In genomic region chr7:28294481-28294880, GRCm38 (mm10) we compare ENCODE assay signal across 8 mouse cellular contexts. TPM values are rescaled to one million over a fixed set of nuclear protein-coding genes. Genes with fewer than 3 reads are reported as not detected.
A peak's percentile ranks its signal among the peaks of the same experiment; 100 is the strongest.
DNase-seq lines count a peak whose midpoint lies in the region; ATAC-seq and TF ChIP-seq lines count a peak whose summit lies in the region.

No protein-coding gene starts in this region.

- H3K27me3 ChIP-seq in heart, embryonic 11.5 days (ENCODE audit: control insufficient read depth, insufficient read depth, low read length): peaks cover 78% of the 10 kb centered on the region
- H3K27me3 ChIP-seq in liver, adult 2 months (ENCODE audit: control insufficient read depth, insufficient read depth, low read length): peaks cover 15% of the 10 kb centered on the region
- H3K27me3 ChIP-seq in neural tube, embryonic 12.5 days (replicated peaks): peaks cover 59% of the 10 kb centered on the region

- H3K9me3 ChIP-seq in heart, embryonic 11.5 days (replicated peaks; ENCODE audit: control insufficient read depth, low read length): no peaks in the 10 kb centered on the region
- no peaks in the 10 kb centered on the region for H3K9me3 ChIP-seq in neural tube, embryonic 12.5 days

- H3K79me2 ChIP-seq in liver, adult 2 months (ENCODE audit: control insufficient read depth, insufficient read depth, low read length): no peaks in the 10 kb centered on the region

- peak overlapping the region; percentile 79 for H3K4me2 ChIP-seq in heart, embryonic 11.5 days
- H3K4me2 ChIP-seq in neural tube, embryonic 12.5 days (replicated peaks): peak overlapping the region; percentile 85

- TF ChIP-seq CTCF in liver, adult 2 months (IDR thresholded peaks at IDR 0.05; ENCODE audit: low read depth, low read length): no peak

- intact Hi-C loops in heart, postnatal 25 days (cut with DNase I): loop anchor here (10.0 kb wide), 1 partner anchor 240 kb away; the partner anchor contains the start of gene Psmc4

- no peaks in the 10 kb centered on the region for H3K36me3 ChIP-seq in heart, embryonic 11.5 days (ENCODE audit: control insufficient read depth, insufficient read depth, low read length)
- H3K36me3 ChIP-seq in liver, adult 2 months (ENCODE audit: control insufficient read depth, insufficient read depth, low read length): no peaks in the 10 kb centered on the region
- peaks cover 4% of the 10 kb centered on the region; the same call in 1 of the 2 replicates for H3K36me3 ChIP-seq in neural tube, embryonic 12.5 days

- no peak overlapping the region for H3K27ac ChIP-seq in heart, embryonic 11.5 days (ENCODE audit: low read depth, low read length)
- H3K27ac ChIP-seq in liver, adult 2 months (replicated peaks; ENCODE audit: insufficient read depth, low read depth, low read length): no peak overlapping the region
- no peak overlapping the region for H3K27ac ChIP-seq in neural tube, embryonic 12.5 days

- peak overlapping the region; percentile 56; the same call in 1 of the 2 replicates for H3K9ac ChIP-seq in heart, embryonic 11.5 days (ENCODE audit: low read depth, low read length)
- H3K9ac ChIP-seq in liver, adult 2 months (ENCODE audit: low read depth, low read length): no peak overlapping the region; the same call in 1 of the 2 replicates
- H3K9ac ChIP-seq in neural tube, embryonic 12.5 days: peak overlapping the region; percentile 56

- ATAC-seq in heart, embryonic 11.5 days (replicated peaks; ENCODE audit: insufficient number of reproducible peaks, low FRiP score, low TSS enrichment): peak; percentile 46; the same call in 1 of the 2 replicates
- peak; percentile 23; the same call in 1 of the 2 replicates for ATAC-seq in neural tube, embryonic 12.5 days (ENCODE audit: low FRiP score, low read depth)

- peak overlapping the region; percentile 53 for H3K4me3 ChIP-seq in heart, embryonic 11.5 days (ENCODE audit: low read depth, low read length)
- H3K4me3 ChIP-seq in liver, adult 2 months (ENCODE audit: insufficient read depth, low read depth, low read length): peak overlapping the region; percentile 45; the same call in 1 of the 2 replicates
- H3K4me3 ChIP-seq in neural tube, embryonic 12.5 days: peak overlapping the region; percentile 45

- H3K4me1 ChIP-seq in heart, embryonic 11.5 days (ENCODE audit: control insufficient read depth, insufficient read depth, low read length): peaks cover 7% of the 10 kb centered on the region
- H3K4me1 ChIP-seq in liver, adult 2 months (ENCODE audit: control insufficient read depth, insufficient read depth, low read length): no peaks in the 10 kb centered on the region
- peaks cover 44% of the 10 kb centered on the region for H3K4me1 ChIP-seq in neural tube, embryonic 12.5 days

- 8% methylated on average over 59 of the region's 63 CpGs for WGBS in heart, embryonic 11.5 days (ENCODE audit: insufficient replicate concordance)
- 8% methylated on average over 63 of the region's 63 CpGs for WGBS in liver, adult 2 months
- 3% methylated on average over 63 of the region's 63 CpGs for WGBS in neural tube, embryonic 12.5 days

- DNase-seq in heart, postnatal 25 days (ENCODE audit: low spot score): no peak
- peak; percentile 51 to 77 for DNase-seq in cerebellum, postnatal 4 days (ENCODE audit: low spot score in 2 of 2)
- peak; percentile 54 to 66 for DNase-seq in gastrocnemius, postnatal 4 days (ENCODE audit: low spot score in 2 of 2)
- peak; percentile 46 for DNase-seq in kidney, adult 9 months
- no peak for DNase-seq in liver, adult 2 months (ENCODE audit: extremely low read depth, low read depth, low spot score)
- DNase-seq in thymus, postnatal 4 days: peak; percentile 68

- no peak for TF ChIP-seq POLR2A in liver, adult 2 months (IDR thresholded peaks at IDR 0.05; ENCODE audit: extremely low read depth, insufficient read depth, low read length)

RNA-seq across cellular contexts. Expression of gene Selenov, which starts 3.5 kb away (rescaled TPM):
- polyA plus RNA-seq in heart, embryonic 11.5 days (2014; fragmentation: Nextera tagmentation; extraction: Ambion mirVana): not detected in 2 replicates
- not detected for total RNA-seq in heart, postnatal 25 days (2021)
- total RNA-seq in gastrocnemius, postnatal 4 days (2021): not detected
- total RNA-seq in liver, adult 2 months (2014; rRNA removed): not detected in 2 replicates
- not detected in 2 replicates for polyA plus RNA-seq in liver, adult 2 months (2012; rRNA removed)
- polyA plus RNA-seq in neural tube, embryonic 12.5 days (2016; fragmentation: Nextera tagmentation; extraction: Ambion mirVana): 0.68 and 1.1 TPM in 2 replicates

RNA-seq across cellular contexts. Expression of gene Dll3, which starts 7.6 kb away (rescaled TPM):
- polyA plus RNA-seq in heart, embryonic 11.5 days (2014; fragmentation: Nextera tagmentation; extraction: Ambion mirVana): 0.24 and 0.43 TPM in 2 replicates
- not detected for total RNA-seq in heart, postnatal 25 days (2021)
- not detected for total RNA-seq in gastrocnemius, postnatal 4 days (2021)
- total RNA-seq in liver, adult 2 months (2014; rRNA removed): not detected in 2 replicates
- polyA plus RNA-seq in liver, adult 2 months (2012; rRNA removed): not detected in 2 replicates
- 80.4 and 82.2 TPM in 2 replicates for polyA plus RNA-seq in neural tube, embryonic 12.5 days (2016; fragmentation: Nextera tagmentation; extraction: Ambion mirVana)

RNA-seq across cellular contexts. Expression of gene Eid2b, which starts 16.9 kb away (rescaled TPM):
- polyA plus RNA-seq in heart, embryonic 11.5 days (2014; fragmentation: Nextera tagmentation; extraction: Ambion mirVana): 6.3 and 8.1 TPM in 2 replicates
- 10 to 100 TPM; 10.1 to 10.2 TPM for total RNA-seq in heart, postnatal 25 days (2021)
- 10 to 100 TPM; 10.7 to 12.0 TPM for total RNA-seq in gastrocnemius, postnatal 4 days (2021)
- 1.9 and 3.0 TPM in 2 replicates for total RNA-seq in liver, adult 2 months (2014; rRNA removed)
- 3.5 and 3.9 TPM in 2 replicates for polyA plus RNA-seq in liver, adult 2 months (2012; rRNA removed)
- polyA plus RNA-seq in neural tube, embryonic 12.5 days (2016; fragmentation: Nextera tagmentation; extraction: Ambion mirVana): 29.8 and 30.7 TPM in 2 replicates

RNA-seq across cellular contexts. Expression of gene Timm50, which starts 17.4 kb away (rescaled TPM):
- 139 and 141 TPM in 2 replicates for polyA plus RNA-seq in heart, embryonic 11.5 days (2014; fragmentation: Nextera tagmentation; extraction: Ambion mirVana)
- 10 to 100 TPM; 60.5 to 61.7 TPM for total RNA-seq in heart, postnatal 25 days (2021)
- total RNA-seq in gastrocnemius, postnatal 4 days (2021): 10 to 100 TPM; 48.9 to 50.0 TPM
- 22.6 and 24.9 TPM in 2 replicates for total RNA-seq in liver, adult 2 months (2014; rRNA removed)
- 49.4 and 52.6 TPM in 2 replicates for polyA plus RNA-seq in liver, adult 2 months (2012; rRNA removed)
- 174 and 180 TPM in 2 replicates for polyA plus RNA-seq in neural tube, embryonic 12.5 days (2016; fragmentation: Nextera tagmentation; extraction: Ambion mirVana)

RNA-seq across cellular contexts. Expression of gene Eid2, which starts 26.8 kb away (rescaled TPM):
- 5.4 TPM in 2 replicates for polyA plus RNA-seq in heart, embryonic 11.5 days (2014; fragmentation: Nextera tagmentation; extraction: Ambion mirVana)
- 10 to 100 TPM; 11.9 to 12.1 TPM for total RNA-seq in heart, postnatal 25 days (2021)
- total RNA-seq in gastrocnemius, postnatal 4 days (2021): 10 to 100 TPM; 23.0 to 26.4 TPM
- 0.28 and 0.47 TPM in 2 replicates for total RNA-seq in liver, adult 2 months (2014; rRNA removed)
- 0.35 and 0.50 TPM in 2 replicates for polyA plus RNA-seq in liver, adult 2 months (2012; rRNA removed)
- 27.7 and 31.9 TPM in 2 replicates for polyA plus RNA-seq in neural tube, embryonic 12.5 days (2016; fragmentation: Nextera tagmentation; extraction: Ambion mirVana)

Comparison
In these comparisons a context has a peak if more than half of its experiments do, and no peak if none do; other contexts are left out.
1. DNase-seq: peak in cerebellum, postnatal 4 days (2 of 2), gastrocnemius, postnatal 4 days (2 of 2), kidney, adult 9 months (single experiment) and thymus, postnatal 4 days (single experiment); none in heart, postnatal 25 days (single experiment) and liver, adult 2 months (single experiment).
2. Peak in every context shown above with its lines, with median percentiles within 50 percentile points of each other: H3K4me3 ChIP-seq.